Mouse (Mus musculus): ENCODE results near the gene Rab35. TPM values are rescaled to one million over a fixed set of nuclear protein-coding genes. Genes with fewer than 3 reads are reported as not detected.

Rab35 gene
- total RNA-seq, 2 experiments from 2014 or later, result 88.7 to 89.0 TPM

Small RNA genes lying within 50 kb of the gene (microRNA-seq; reads per million reads assigned to microRNA genes)
- 0 to 0.60 reads per million in 2 experiments for gene Mir7030

Other genes with a start within 250 kb of the Rab35 start
- 10 to 100 TPM; 52.1 to 53.0 TPM for gene Msi1, start 202.3 kb upstream of the Rab35 start, total RNA-seq (2021)
- gene Pla2g1b, start 165.6 kb upstream of the Rab35 start, total RNA-seq (2021), result not detected
- gene Sirt4, start 147.2 kb upstream of the Rab35 start, total RNA-seq (2021), result 10 to 100 TPM; 46.4 to 50.7 TPM
- 10 to 100 TPM; 39.8 to 46.1 TPM for gene Pxn, start 125.2 kb upstream of the Rab35 start, total RNA-seq (2021)
- 100 to 1,000 TPM; 223 to 227 TPM for gene Rplp0, start 72.4 kb upstream of the Rab35 start, total RNA-seq (2021)
- gene Gcn1l1, start 66.7 kb upstream of the Rab35 start, total RNA-seq (2021), result 10 to 100 TPM; 69.4 to 73.1 TPM
- gene Bicdl1, start 99.7 kb downstream of the Rab35 start, total RNA-seq (2021), result 100 to 1,000 TPM; 117 to 131 TPM
- gene Cit, start 213.4 kb downstream of the Rab35 start, total RNA-seq (2021), result 10 to 100 TPM; 58.6 to 59.0 TPM